Mouse (Mus musculus): ENCODE measurements around the gene Mn1. TPM values are rescaled to one million over a fixed set of nuclear protein-coding genes. Genes with fewer than 3 reads are reported as not detected.
A peak's percentile ranks its signal among the peaks of the same experiment; 100 is the strongest.

Mn1 gene
- 8.0 and 8.2 TPM in 2 replicates for polyA plus RNA-seq (2016; fragmentation: Nextera tagmentation; extraction: Ambion mirVana)

GRCm38 (mm10) chr5:111416591-111417374 lies at the start of gene Mn1:
Gene Mn1, plus strand, starts transcription at chr5:111417362.
- ATAC-seq (ENCODE audit: insufficient number of reproducible peaks, low FRiP score): peak; percentile 87
- Histone ChIP-seq H3K27me3 (replicated peaks) (peaks cover 37% of the 10 kb centered on the region), H3K4me3 (peak within 1 kb of the TSS; percentile 87), H3K4me1 (replicated peaks) (peaks cover 53% of the 10 kb centered on the region), H3K9ac (peak within 1 kb of the TSS; percentile 93), H3K27ac (ENCODE audit: poor library complexity, severe bottlenecking) (peak within 1 kb of the TSS; percentile 74), H3K9me3 (replicated peaks) (no peaks in the 10 kb centered on the region), H3K4me2 (peak within 1 kb of the TSS; percentile 85), H3K36me3 (peaks cover 16% of the 10 kb centered on the region)
- under 1% methylated on average over 88 of the region's 88 CpGs for WGBS

GRCm38 (mm10) chr5:111367937-111368517 lies 49.1 kb upstream of the Mn1 start:
- H3K4me1 ChIP-seq (replicated peaks): 0 out of 2 replicates have a peak, but pooled peaks cover 4% of the 10 kb centered on the region
- H3K4me2 ChIP-seq: no peak overlapping the region
- no peaks in the 10 kb centered on the region for H3K9me3 ChIP-seq (replicated peaks)
- no peaks in the 10 kb centered on the region for H3K27me3 ChIP-seq (replicated peaks)
- peaks cover 49% of the 10 kb centered on the region for H3K36me3 ChIP-seq
- ATAC-seq (ENCODE audit: insufficient number of reproducible peaks, low FRiP score): no peak
- H3K27ac ChIP-seq (ENCODE audit: poor library complexity, severe bottlenecking): no peak overlapping the region
- WGBS: 92% methylated on average over 11 of the region's 11 CpGs
- no peak overlapping the region for H3K9ac ChIP-seq
- no peak overlapping the region for H3K4me3 ChIP-seq

GRCm38 (mm10) chr5:111368576-111368975 lies 48.6 kb upstream of the Mn1 start:
- H3K27me3 ChIP-seq (replicated peaks): no peaks in the 10 kb centered on the region
- H3K27ac ChIP-seq (ENCODE audit: poor library complexity, severe bottlenecking): no peak overlapping the region
- H3K4me2 ChIP-seq: no peak overlapping the region
- no peaks in the 10 kb centered on the region for H3K9me3 ChIP-seq (replicated peaks)
- H3K9ac ChIP-seq: no peak overlapping the region
- 94% methylated on average over 5 of the region's 5 CpGs for WGBS
- 0 out of 2 replicates have a peak, but pooled peaks cover 4% of the 10 kb centered on the region for H3K4me1 ChIP-seq (replicated peaks)
- no peak for ATAC-seq (ENCODE audit: insufficient number of reproducible peaks, low FRiP score)
- peaks cover 52% of the 10 kb centered on the region for H3K36me3 ChIP-seq
- no peak overlapping the region for H3K4me3 ChIP-seq

- Histone ChIP-seq H3K36me3 (peaks cover 93% of the 10 kb centered on the region), H3K27me3 (replicated peaks) (no peaks in the 10 kb centered on the region), H3K27ac (ENCODE audit: poor library complexity, severe bottlenecking) (no peak overlapping the region), H3K9ac (no peak overlapping the region), H3K4me3 (no peak overlapping the region), H3K9me3 (replicated peaks) (no peaks in the 10 kb centered on the region), H3K4me1 (replicated peaks) (no peaks in the 10 kb centered on the region), H3K4me2 (no peak overlapping the region)
- 80% methylated on average over 4 of the region's 4 CpGs for WGBS
- no peak for ATAC-seq (ENCODE audit: insufficient number of reproducible peaks, low FRiP score)
These were observed 41.5 kb upstream of the Mn1 start for GRCm38 (mm10) chr5:111375616-111376015.

- Histone ChIP-seq H3K4me2 (no peak overlapping the region), H3K9me3 (replicated peaks) (no peaks in the 10 kb centered on the region), H3K36me3 (peaks cover 93% of the 10 kb centered on the region), H3K4me3 (no peak overlapping the region), H3K27ac (ENCODE audit: poor library complexity, severe bottlenecking) (no peak overlapping the region), H3K9ac (no peak overlapping the region), H3K27me3 (replicated peaks) (no peaks in the 10 kb centered on the region), H3K4me1 (replicated peaks) (no peaks in the 10 kb centered on the region)
- 93% methylated on average over 24 of the region's 24 CpGs for WGBS
- no peak for ATAC-seq (ENCODE audit: insufficient number of reproducible peaks, low FRiP score)
These were observed 40.7 kb upstream of the Mn1 start for GRCm38 (mm10) chr5:111376276-111377020.

GRCm38 (mm10) chr5:111378126-111378993 lies 38.8 kb upstream of the Mn1 start:
- Histone ChIP-seq H3K4me1 (replicated peaks) (no peaks in the 10 kb centered on the region), H3K27me3 (replicated peaks) (no peaks in the 10 kb centered on the region), H3K9me3 (replicated peaks) (no peaks in the 10 kb centered on the region), H3K36me3 (peaks cover 90% of the 10 kb centered on the region), H3K27ac (ENCODE audit: poor library complexity, severe bottlenecking) (no peak overlapping the region), H3K4me3 (no peak overlapping the region), H3K4me2 (no peak overlapping the region), H3K9ac (no peak overlapping the region)
- ATAC-seq (ENCODE audit: insufficient number of reproducible peaks, low FRiP score): no peak
- WGBS: 81% methylated on average over 7 of the region's 7 CpGs

- Histone ChIP-seq H3K4me2 (no peak overlapping the region), H3K9ac (no peak overlapping the region), H3K9me3 (replicated peaks) (no peaks in the 10 kb centered on the region), H3K4me1 (replicated peaks) (no peaks in the 10 kb centered on the region), H3K27ac (ENCODE audit: poor library complexity, severe bottlenecking) (no peak overlapping the region), H3K36me3 (peaks cover 93% of the 10 kb centered on the region), H3K27me3 (replicated peaks) (no peaks in the 10 kb centered on the region), H3K4me3 (no peak overlapping the region)
- WGBS: 80% methylated on average over 5 of the region's 5 CpGs
- ATAC-seq (ENCODE audit: insufficient number of reproducible peaks, low FRiP score): no peak
These were observed 33.8 kb upstream of the Mn1 start for GRCm38 (mm10) chr5:111383335-111383734.

- no peak for ATAC-seq (ENCODE audit: insufficient number of reproducible peaks, low FRiP score)
- no peaks in the 10 kb centered on the region for H3K9me3 ChIP-seq (replicated peaks)
- H3K4me1 ChIP-seq (replicated peaks): peaks cover 39% of the 10 kb centered on the region
- no peak overlapping the region for H3K27ac ChIP-seq (ENCODE audit: poor library complexity, severe bottlenecking)
- no peak overlapping the region for H3K9ac ChIP-seq
- H3K4me2 ChIP-seq: no peak overlapping the region
- WGBS: 76% methylated on average over 10 of the region's 10 CpGs
- H3K27me3 ChIP-seq (replicated peaks): no peaks in the 10 kb centered on the region
- no peak overlapping the region for H3K4me3 ChIP-seq
- H3K36me3 ChIP-seq: peaks cover 33% of the 10 kb centered on the region
These were observed 26.3 kb upstream of the Mn1 start for GRCm38 (mm10) chr5:111390911-111391310.

- no peak overlapping the region for H3K9ac ChIP-seq
- H3K27me3 ChIP-seq (replicated peaks): no peaks in the 10 kb centered on the region
- H3K4me2 ChIP-seq: no peak overlapping the region
- WGBS: 88% methylated on average over 6 of the region's 6 CpGs
- H3K36me3 ChIP-seq: peaks cover 29% of the 10 kb centered on the region
- no peak overlapping the region for H3K4me3 ChIP-seq
- H3K27ac ChIP-seq (ENCODE audit: poor library complexity, severe bottlenecking): no peak overlapping the region
- no peak for ATAC-seq (ENCODE audit: insufficient number of reproducible peaks, low FRiP score)
- H3K9me3 ChIP-seq (replicated peaks): no peaks in the 10 kb centered on the region
- peaks cover 44% of the 10 kb centered on the region for H3K4me1 ChIP-seq (replicated peaks)
These were observed 25.7 kb upstream of the Mn1 start for GRCm38 (mm10) chr5:111391485-111391884.

GRCm38 (mm10) chr5:111393346-111394197 lies 23.6 kb upstream of the Mn1 start:
- 19% methylated on average over 17 of the region's 17 CpGs for WGBS
- H3K9ac ChIP-seq: no peak overlapping the region

More at GRCm38 (mm10) chr5:111393346-111394197, 23.6 kb upstream of the Mn1 start:
- Histone ChIP-seq H3K4me1 (replicated peaks) (peaks cover 51% of the 10 kb centered on the region), H3K9me3 (replicated peaks) (no peaks in the 10 kb centered on the region), H3K4me3 (peak overlapping the region; percentile 17), H3K36me3 (peaks cover 10% of the 10 kb centered on the region), H3K27me3 (replicated peaks) (peaks cover 13% of the 10 kb centered on the region; the same call in 1 of the 2 replicates), H3K27ac (ENCODE audit: poor library complexity, severe bottlenecking) (0 out of 2 replicates have a peak overlapping the region, but pooled peaks have one; percentile 23), H3K4me2 (peak overlapping the region; percentile 59)
- peak; percentile 64 for ATAC-seq (ENCODE audit: insufficient number of reproducible peaks, low FRiP score)

Measured in heart, embryonic 12.5 days (tissue).